Mouse (Mus musculus): ENCODE results near the gene Fads6. TPM values are rescaled to one million over a fixed set of nuclear protein-coding genes. Genes with fewer than 3 reads are reported as not detected.

Fads6 gene
- polyA plus RNA-seq, 1 experiment from 2014 or later, result 0.45 TPM

DNA sequence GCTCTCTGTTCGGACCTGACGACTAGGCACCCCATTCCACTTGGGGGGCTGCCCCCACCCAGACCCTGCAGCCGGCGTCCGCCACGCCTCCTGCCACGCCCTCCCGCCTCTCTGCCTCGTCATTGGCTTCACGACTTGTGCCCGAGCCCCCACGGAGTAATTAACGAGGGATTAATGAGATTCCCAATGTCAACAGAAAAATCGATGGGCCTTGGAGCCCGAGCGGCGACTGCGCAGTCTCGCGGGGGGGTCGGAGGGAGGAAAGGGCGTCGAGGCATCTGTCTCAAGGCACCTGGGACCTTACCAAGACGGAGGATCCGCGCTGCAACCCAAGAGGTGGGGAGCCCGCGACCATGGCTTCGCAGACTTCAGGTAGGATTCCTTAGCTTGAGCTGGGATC, 37.1 kb upstream of the Fads6 start, which contains the start of gene Otop3:
Gene Otop3 (plus strand): TSS at position 201 of the 400 bp plus-strand sequence.
- ATAC-seq (replicated peaks; ENCODE audit: low FRiP score), result no peak
- no peak within 1 kb of the TSS for H3K27ac ChIP-seq (ENCODE audit: low read depth, low read length)
- DNase-seq (ENCODE audit: low spot score), result no peak
- no peak within 1 kb of the TSS for H3K9ac ChIP-seq (ENCODE audit: low read length)
- peak within 1 kb of the TSS; percentile 16; the same call in 1 of the 2 replicates for H3K4me3 ChIP-seq (ENCODE audit: low read depth, low read length)
- H3K27me3 ChIP-seq (ENCODE audit: control insufficient read depth, insufficient read depth, low read length), result peaks cover 24% of the 10 kb centered on the region
- WGBS, result 3% methylated on average over 29 of the region's 29 CpGs
- peak within 1 kb of the TSS; percentile 40; the same call in 1 of the 2 replicates for H3K4me2 ChIP-seq (ENCODE audit: low read depth, low read length, severe bottlenecking)
- no peaks in the 10 kb centered on the region for H3K36me3 ChIP-seq (ENCODE audit: control insufficient read depth, insufficient read depth, low read length)
- H3K9me3 ChIP-seq (ENCODE audit: control insufficient read depth, low read length), result no peaks in the 10 kb centered on the region
- H3K4me1 ChIP-seq (replicated peaks; ENCODE audit: control insufficient read depth, insufficient read depth, low read length), result peaks cover 3% of the 10 kb centered on the region; the same call in 1 of the 2 replicates

- no peak for DNase-seq (ENCODE audit: low spot score)
Measured at GRCm38 (mm10) chr11:115329339-115329738, 31.9 kb upstream of the Fads6 start.

DNA sequence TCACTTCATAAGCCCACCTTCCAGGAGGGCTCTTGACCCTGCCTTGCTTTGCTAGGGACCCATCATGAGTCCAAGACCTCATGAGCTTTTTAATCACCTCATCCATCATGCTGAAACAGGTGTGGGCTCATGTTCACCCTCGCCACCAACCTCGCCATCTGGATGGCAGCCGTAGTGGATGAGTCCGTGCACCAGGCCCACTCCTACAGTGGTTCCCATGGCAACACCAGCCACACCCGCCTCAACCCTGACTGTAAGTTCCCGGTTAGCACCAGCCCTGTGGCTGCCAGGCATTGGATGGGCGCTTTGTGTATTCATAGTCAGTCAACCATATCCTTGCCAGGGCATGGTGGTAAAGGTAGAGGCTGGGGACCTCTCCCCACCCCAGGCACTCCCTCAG, 29.3 kb upstream of the Fads6 start:
- Histone ChIP-seq H3K4me1 (replicated peaks; ENCODE audit: control insufficient read depth, insufficient read depth, low read length) (peaks cover 2% of the 10 kb centered on the region; the same call in 1 of the 2 replicates), H3K36me3 (ENCODE audit: control insufficient read depth, insufficient read depth, low read length) (no peaks in the 10 kb centered on the region), H3K9me3 (ENCODE audit: control insufficient read depth, low read length) (no peaks in the 10 kb centered on the region), H3K4me3 (ENCODE audit: low read depth, low read length) (no peak overlapping the region), H3K9ac (ENCODE audit: low read length) (no peak overlapping the region), H3K27me3 (ENCODE audit: control insufficient read depth, insufficient read depth, low read length) (peaks cover 31% of the 10 kb centered on the region), H3K4me2 (ENCODE audit: low read depth, low read length, severe bottlenecking) (no peak overlapping the region), H3K27ac (ENCODE audit: low read depth, low read length) (no peak overlapping the region)
- no peak for ATAC-seq (replicated peaks; ENCODE audit: low FRiP score)
- DNase-seq (ENCODE audit: low spot score), result no peak
- WGBS, result 75% methylated on average over 7 of the region's 7 CpGs

More at GRCm38 (mm10) chr11:115329339-115329738, 31.9 kb upstream of the Fads6 start:
- Histone ChIP-seq H3K27ac (ENCODE audit: low read depth, low read length) (no peak overlapping the region), H3K9ac (ENCODE audit: low read length) (no peak overlapping the region), H3K27me3 (ENCODE audit: control insufficient read depth, insufficient read depth, low read length) (peaks cover 11% of the 10 kb centered on the region; the same call in 1 of the 2 replicates), H3K4me3 (ENCODE audit: low read depth, low read length) (no peak overlapping the region), H3K36me3 (ENCODE audit: control insufficient read depth, insufficient read depth, low read length) (no peaks in the 10 kb centered on the region), H3K9me3 (ENCODE audit: control insufficient read depth, low read length) (no peaks in the 10 kb centered on the region), H3K4me2 (ENCODE audit: low read depth, low read length, severe bottlenecking) (no peak overlapping the region), H3K4me1 (replicated peaks; ENCODE audit: control insufficient read depth, insufficient read depth, low read length) (peaks cover under 1% of the 10 kb centered on the region; the same call in 1 of the 2 replicates)
- no peak for ATAC-seq (replicated peaks; ENCODE audit: low FRiP score)
- WGBS, result 65% methylated on average over 15 of the region's 15 CpGs

- H3K9ac ChIP-seq (ENCODE audit: low read length), result no peak overlapping the region
- no peaks in the 10 kb centered on the region for H3K9me3 ChIP-seq (ENCODE audit: control insufficient read depth, low read length)
- H3K4me2 ChIP-seq (ENCODE audit: low read depth, low read length, severe bottlenecking), result no peak overlapping the region
- H3K4me1 ChIP-seq (replicated peaks; ENCODE audit: control insufficient read depth, insufficient read depth, low read length), result peaks cover 2% of the 10 kb centered on the region; the same call in 1 of the 2 replicates
- H3K27ac ChIP-seq (ENCODE audit: low read depth, low read length), result no peak overlapping the region
- ATAC-seq (replicated peaks; ENCODE audit: low FRiP score) (no peak), DNase-seq (ENCODE audit: low spot score) (peak; percentile 61)
- 23% methylated on average over 32 of the region's 32 CpGs for WGBS
- H3K36me3 ChIP-seq (ENCODE audit: control insufficient read depth, insufficient read depth, low read length), result no peaks in the 10 kb centered on the region
- peaks cover 64% of the 10 kb centered on the region for H3K27me3 ChIP-seq (ENCODE audit: control insufficient read depth, insufficient read depth, low read length)
- H3K4me3 ChIP-seq (ENCODE audit: low read depth, low read length), result no peak overlapping the region
Measured at GRCm38 (mm10) chr11:115323354-115323753, 25.9 kb upstream of the Fads6 start.

DNA sequence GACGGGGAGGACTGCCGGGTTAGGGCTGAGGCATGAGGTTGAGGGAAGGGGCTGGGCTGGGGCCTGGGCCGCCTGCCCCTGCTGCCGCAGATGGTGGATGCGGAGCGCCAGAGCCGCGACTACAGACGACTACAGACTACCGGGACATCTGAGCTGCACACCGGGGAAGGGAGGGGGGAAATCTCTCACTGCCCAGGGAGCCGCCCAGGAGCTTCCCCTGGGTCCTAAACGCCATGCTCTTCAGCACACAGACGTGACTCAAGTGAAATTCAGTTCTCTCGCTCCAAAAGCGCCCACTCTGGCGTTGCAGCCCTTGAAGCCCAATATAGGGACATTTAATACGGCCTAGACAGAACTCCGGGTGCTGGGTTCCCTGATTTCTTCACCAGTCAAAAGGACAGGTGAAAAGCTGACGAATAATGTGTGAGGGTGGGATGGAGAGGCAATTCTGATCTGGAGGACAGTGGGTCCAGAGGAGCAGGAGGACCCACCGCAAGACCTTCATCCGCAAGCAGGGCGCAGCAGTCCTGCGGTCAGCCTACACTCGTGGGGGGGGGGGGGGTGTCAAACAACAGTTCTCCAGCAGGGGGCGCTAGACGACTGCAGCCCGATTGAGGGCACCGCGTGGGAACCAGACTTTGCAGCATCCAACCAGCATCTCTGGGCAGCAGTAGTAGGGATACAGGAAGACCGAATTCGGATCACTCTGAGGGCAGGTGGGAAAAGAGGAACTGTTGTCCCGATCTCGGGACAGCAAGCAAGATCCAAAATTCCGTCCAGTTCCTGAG, 24.6 kb upstream of the Fads6 start, which contains the start of gene Ush1g:
Gene Ush1g (minus strand): TSS at position 136 of the 788 bp plus-strand sequence.
- Histone ChIP-seq H3K36me3 (ENCODE audit: control insufficient read depth, insufficient read depth, low read length) (no peaks in the 10 kb centered on the region), H3K4me2 (ENCODE audit: low read depth, low read length, severe bottlenecking) (0 out of 2 replicates have a peak within 1 kb of the TSS, but pooled peaks have one; percentile 26), H3K4me1 (replicated peaks; ENCODE audit: control insufficient read depth, insufficient read depth, low read length) (peaks cover 2% of the 10 kb centered on the region; the same call in 1 of the 2 replicates), H3K27me3 (ENCODE audit: control insufficient read depth, insufficient read depth, low read length) (peaks cover 77% of the 10 kb centered on the region), H3K27ac (ENCODE audit: low read depth, low read length) (no peak within 1 kb of the TSS), H3K9me3 (ENCODE audit: control insufficient read depth, low read length) (no peaks in the 10 kb centered on the region), H3K4me3 (ENCODE audit: low read depth, low read length) (no peak within 1 kb of the TSS), H3K9ac (ENCODE audit: low read length) (no peak within 1 kb of the TSS)
- DNase-seq (ENCODE audit: low spot score) (peak; percentile 94), ATAC-seq (replicated peaks; ENCODE audit: low FRiP score) (0 out of 2 replicates have a peak, but pooled peaks have one; percentile 12)
- 5% methylated on average over 35 of the region's 35 CpGs for WGBS

DNA sequence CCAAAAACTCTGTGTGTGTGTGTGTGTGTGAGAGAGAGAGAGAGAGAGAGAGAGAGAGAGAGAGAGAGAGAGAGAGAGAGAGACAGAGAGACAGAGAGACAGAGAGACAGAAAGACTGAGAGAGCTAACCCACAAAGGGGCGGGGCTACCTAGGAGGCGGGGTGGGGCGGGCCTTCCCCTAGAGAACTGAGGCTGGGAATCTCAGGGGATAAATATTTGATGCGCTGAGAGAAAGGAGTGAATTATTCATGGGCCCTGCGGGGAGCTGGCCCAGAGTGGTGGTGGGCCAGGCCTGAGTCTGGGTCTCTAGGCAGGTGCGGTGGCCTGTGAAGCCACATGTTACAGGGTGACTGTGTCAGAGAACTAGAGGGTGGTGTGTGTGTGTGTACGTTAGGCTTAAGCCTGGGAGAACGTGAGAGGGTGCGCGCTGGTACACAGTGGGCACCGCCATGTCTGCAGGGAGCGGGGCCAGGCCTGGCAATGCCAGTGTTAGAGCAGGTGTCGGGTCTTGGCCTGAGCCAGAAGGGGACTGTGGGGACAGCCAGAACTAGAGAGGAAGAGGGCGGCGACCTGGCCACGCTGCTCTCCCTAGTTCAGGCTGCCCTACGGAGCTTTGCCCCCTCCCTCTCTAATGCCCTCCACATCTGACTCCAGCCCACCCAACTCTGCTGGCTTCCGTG, 22.4 kb upstream of the Fads6 start:
- H3K4me3 ChIP-seq (ENCODE audit: low read depth, low read length), result no peak overlapping the region
- H3K4me2 ChIP-seq (ENCODE audit: low read depth, low read length, severe bottlenecking), result no peak overlapping the region
- H3K9ac ChIP-seq (ENCODE audit: low read length), result no peak overlapping the region
- ATAC-seq (replicated peaks; ENCODE audit: low FRiP score) (no peak), DNase-seq (ENCODE audit: low spot score) (no peak)
- H3K9me3 ChIP-seq (ENCODE audit: control insufficient read depth, low read length), result no peaks in the 10 kb centered on the region
- peaks cover 89% of the 10 kb centered on the region for H3K27me3 ChIP-seq (ENCODE audit: control insufficient read depth, insufficient read depth, low read length)
- H3K4me1 ChIP-seq (replicated peaks; ENCODE audit: control insufficient read depth, insufficient read depth, low read length), result peaks cover 2% of the 10 kb centered on the region; the same call in 1 of the 2 replicates
- no peak overlapping the region for H3K27ac ChIP-seq (ENCODE audit: low read depth, low read length)
- no peaks in the 10 kb centered on the region for H3K36me3 ChIP-seq (ENCODE audit: control insufficient read depth, insufficient read depth, low read length)
- 5% methylated on average over 18 of the region's 18 CpGs for WGBS

- 6% methylated on average over 63 of the region's 63 CpGs for WGBS
- DNase-seq (ENCODE audit: low spot score) (no peak), ATAC-seq (replicated peaks; ENCODE audit: low FRiP score) (no peak)
- Histone ChIP-seq H3K27ac (ENCODE audit: low read depth, low read length) (no peak overlapping the region), H3K4me1 (replicated peaks; ENCODE audit: control insufficient read depth, insufficient read depth, low read length) (peaks cover 2% of the 10 kb centered on the region; the same call in 1 of the 2 replicates), H3K9me3 (ENCODE audit: control insufficient read depth, low read length) (no peaks in the 10 kb centered on the region), H3K4me3 (ENCODE audit: low read depth, low read length) (no peak overlapping the region), H3K4me2 (ENCODE audit: low read depth, low read length, severe bottlenecking) (no peak overlapping the region), H3K9ac (ENCODE audit: low read length) (no peak overlapping the region), H3K27me3 (ENCODE audit: control insufficient read depth, insufficient read depth, low read length) (peaks cover 81% of the 10 kb centered on the region), H3K36me3 (ENCODE audit: control insufficient read depth, insufficient read depth, low read length) (no peaks in the 10 kb centered on the region)
Measured at GRCm38 (mm10) chr11:115318245-115319027, 21.0 kb upstream of the Fads6 start.

GRCm38 (mm10) chr11:115317204-115317603, 19.7 kb upstream of the Fads6 start:
- H3K4me2 ChIP-seq (ENCODE audit: low read depth, low read length, severe bottlenecking), result no peak overlapping the region
- 62% methylated on average over 7 of the region's 7 CpGs for WGBS
- peaks cover 1% of the 10 kb centered on the region; the same call in 1 of the 2 replicates for H3K4me1 ChIP-seq (replicated peaks; ENCODE audit: control insufficient read depth, insufficient read depth, low read length)

More at GRCm38 (mm10) chr11:115317204-115317603, 19.7 kb upstream of the Fads6 start:
- no peak overlapping the region for H3K9ac ChIP-seq (ENCODE audit: low read length)
- no peaks in the 10 kb centered on the region for H3K36me3 ChIP-seq (ENCODE audit: control insufficient read depth, insufficient read depth, low read length)
- DNase-seq (ENCODE audit: low spot score) (no peak), ATAC-seq (replicated peaks; ENCODE audit: low FRiP score) (no peak)
- peaks cover 69% of the 10 kb centered on the region for H3K27me3 ChIP-seq (ENCODE audit: control insufficient read depth, insufficient read depth, low read length)
- H3K27ac ChIP-seq (ENCODE audit: low read depth, low read length), result no peak overlapping the region
- H3K9me3 ChIP-seq (ENCODE audit: control insufficient read depth, low read length), result no peaks in the 10 kb centered on the region
- H3K4me3 ChIP-seq (ENCODE audit: low read depth, low read length), result no peak overlapping the region
